8 mouse cellular contexts compared by ENCODE assay signal in genomic region chr4:135433443-135434394, GRCm38 (mm10). TPM values are rescaled to one million over a fixed set of nuclear protein-coding genes. Genes with fewer than 3 reads are reported as not detected.
A peak's percentile ranks its signal among the peaks of the same experiment; 100 is the strongest.
DNase-seq lines count a peak whose midpoint lies in the region; ATAC-seq lines count a peak whose summit lies in the region.

Gene Rcan3, minus strand, starts transcription at chr4:135433853.

- H3K4me2 ChIP-seq in intestine, embryonic 15.5 days (replicated peaks), result peak within 1 kb of the TSS; percentile 95
- peak within 1 kb of the TSS; percentile 97 for H3K4me2 ChIP-seq in midbrain, embryonic 11.5 days

- peak within 1 kb of the TSS; percentile 85 for H3K9ac ChIP-seq in intestine, embryonic 15.5 days
- H3K9ac ChIP-seq in midbrain, embryonic 11.5 days (ENCODE audit: low read length), result peak within 1 kb of the TSS; percentile 82

- WGBS in intestine, embryonic 15.5 days, result 1% methylated on average over 77 of the region's 79 CpGs
- under 1% methylated on average over 55 of the region's 79 CpGs for WGBS in midbrain, embryonic 11.5 days

- no peaks in the 10 kb centered on the region for H3K9me3 ChIP-seq in intestine, embryonic 15.5 days
- H3K9me3 ChIP-seq in midbrain, embryonic 11.5 days (ENCODE audit: control insufficient read depth, low read length), result no peaks in the 10 kb centered on the region

- H3K4me3 ChIP-seq in intestine, embryonic 15.5 days (replicated peaks), result peak within 1 kb of the TSS; percentile 79
- H3K4me3 ChIP-seq in midbrain, embryonic 11.5 days (ENCODE audit: low read depth, low read length), result peak within 1 kb of the TSS; percentile 68

- peak within 1 kb of the TSS; percentile 77 for H3K27ac ChIP-seq in intestine, embryonic 15.5 days
- H3K27ac ChIP-seq in midbrain, embryonic 11.5 days (ENCODE audit: low read depth, low read length), result no peak within 1 kb of the TSS

- H3K27me3 ChIP-seq in intestine, embryonic 15.5 days (replicated peaks), result no peaks in the 10 kb centered on the region
- no peaks in the 10 kb centered on the region for H3K27me3 ChIP-seq in midbrain, embryonic 11.5 days (ENCODE audit: control insufficient read depth, insufficient read depth, low read length)

- ATAC-seq in intestine, embryonic 15.5 days, result peak; percentile 87
- peak; percentile 86 for ATAC-seq in midbrain, embryonic 11.5 days (ENCODE audit: low FRiP score)

- peak; percentile 22 to 44 for DNase-seq in left cerebral cortex, adult 18-20 months (ENCODE audit: low spot score in 2 of 2)
- no peak for DNase-seq in left cerebral cortex, adult 11 months (ENCODE audit: low spot score)
- DNase-seq in embryo, embryonic 11.5 days (ENCODE audit: low read depth, low spot score), result peak; percentile 77
- peak; percentile 68 to 69 for DNase-seq in gastrocnemius, postnatal 36 days
- DNase-seq in left cerebral cortex, postnatal 4 days, result peak; percentile 90
- peak; percentile 97 for DNase-seq in midbrain, embryonic 11.5 days (ENCODE audit: low spot score, missing footprints)
- DNase-seq in right cerebral cortex, postnatal 4 days, result peak; percentile 83

- peaks cover 15% of the 10 kb centered on the region for H3K4me1 ChIP-seq in intestine, embryonic 15.5 days (replicated peaks)
- H3K4me1 ChIP-seq in midbrain, embryonic 11.5 days (ENCODE audit: control insufficient read depth, insufficient read depth, low read length), result peaks cover 10% of the 10 kb centered on the region; the same call in 1 of the 2 replicates

- intact Hi-C loops in gastrocnemius, postnatal 36 days (cut with DNase I), result no loop called here
- intact Hi-C loops in left cerebral cortex, postnatal 4 days (cut with DNase I), result no loop called here

- H3K36me3 ChIP-seq in intestine, embryonic 15.5 days, result no peaks in the 10 kb centered on the region
- no peaks in the 10 kb centered on the region for H3K36me3 ChIP-seq in midbrain, embryonic 11.5 days (ENCODE audit: control insufficient read depth, insufficient read depth, low read length)

RNA-seq across cellular contexts. Expression of gene Rcan3, which starts in this region (rescaled TPM):
- 10 to 100 TPM; 30.6 to 30.8 TPM for total RNA-seq in left cerebral cortex, adult 18-20 months (2021)
- 1 to 10 TPM; 3.2 to 4.0 TPM for total RNA-seq in gastrocnemius, postnatal 36 days (2021)
- polyA plus RNA-seq in intestine, embryonic 15.5 days (2015; fragmentation: Nextera tagmentation; extraction: Ambion mirVana), result 14.9 and 17.9 TPM in 2 replicates
- total RNA-seq in left cerebral cortex, postnatal 4 days (2021), result 10 to 100 TPM; 55.4 to 69.4 TPM
- polyA plus RNA-seq in midbrain, embryonic 11.5 days (2014; fragmentation: Nextera tagmentation; extraction: Ambion mirVana), result 7.0 and 9.1 TPM in 2 replicates

Comparison
In these comparisons a context has a peak if more than half of its experiments do, and no peak if none do; other contexts are left out.
1. RNA of gene Rcan3 (total RNA-seq): 55.4 to 69.4 TPM in left cerebral cortex, postnatal 4 days and 30.6 to 30.8 TPM in left cerebral cortex, adult 18-20 months; 3.2 to 4.0 TPM in gastrocnemius, postnatal 36 days; every median in the first group is over 4 times any median in the second.